Mouse (Mus musculus): ENCODE data around the gene Hist1h2ak. TPM values are rescaled to one million over a fixed set of nuclear protein-coding genes. Genes with fewer than 3 reads are reported as not detected.

Hist1h2ak gene
- total RNA-seq, 2 experiments from 2014 or later, result 59.3 to 67.5 TPM

Small RNA genes lying within 50 kb of the gene (microRNA-seq; reads per million reads assigned to microRNA genes)
- gene Gm44346, result not detected
- gene Gm44357, result not detected
- not detected for gene Gm44367
- not detected for gene Gm44454

Other genes starting within 250 kb of the Hist1h2ak start
- gene Zkscan8, start 222.7 kb downstream of the Hist1h2ak start, total RNA-seq (2021), result 10 to 100 TPM; 13.7 to 13.9 TPM
- gene Olfr1366, start 211.0 kb downstream of the Hist1h2ak start, total RNA-seq (2021), result not detected
- not detected for gene Olfr1535, start 193.9 kb downstream of the Hist1h2ak start, total RNA-seq (2021)
- gene Olfr1364, start 172.1 kb downstream of the Hist1h2ak start, total RNA-seq (2021), result not detected
- gene Olfr1362, start 139.8 kb downstream of the Hist1h2ak start, total RNA-seq (2021), result not detected
- gene Olfr11, start 111.3 kb downstream of the Hist1h2ak start, total RNA-seq (2021), result not detected
- not detected for gene Olfr1361, start 90.4 kb downstream of the Hist1h2ak start, total RNA-seq (2021)
- not detected for gene Olfr1360, start 76.4 kb downstream of the Hist1h2ak start, total RNA-seq (2021)
- gene Olfr1359, start 55.7 kb downstream of the Hist1h2ak start, total RNA-seq (2021), result not detected
- gene Hist1h2bl, start 37.7 kb downstream of the Hist1h2ak start, total RNA-seq (2021), result 100 to 1,000 TPM; 112 to 115 TPM
- 100 to 1,000 TPM; 129 to 178 TPM for gene Hist1h2ai, start 37.4 kb downstream of the Hist1h2ak start, total RNA-seq (2021)
- gene Hist1h3h, start 36.2 kb downstream of the Hist1h2ak start, total RNA-seq (2021), result 100 to 1,000 TPM; 159 to 180 TPM
- 10 to 100 TPM; 34.8 to 37.4 TPM for gene Hist1h2bm, start 31.8 kb downstream of the Hist1h2ak start, total RNA-seq (2021)
- gene Hist1h4j, start 18.8 kb downstream of the Hist1h2ak start, total RNA-seq (2021), result 10 to 100 TPM; 35.9 to 46.7 TPM
- gene Hist1h4k, start 3.3 kb downstream of the Hist1h2ak start, total RNA-seq (2021), result 100 to 1,000 TPM; 525 to 563 TPM
- gene Hist1h2bn, start 296 bp upstream of the Hist1h2ak start, total RNA-seq (2021), result 10 to 100 TPM; 57.6 to 68.8 TPM
- 10 to 100 TPM; 55.3 to 56.6 TPM for gene Hist1h1b, start 26.8 kb upstream of the Hist1h2ak start, total RNA-seq (2021)
- 100 to 1,000 TPM; 145 to 150 TPM for gene Hist1h3i, start 29.5 kb upstream of the Hist1h2ak start, total RNA-seq (2021)
- gene Hist1h2an, start 33.4 kb upstream of the Hist1h2ak start, total RNA-seq (2021), result 10 to 100 TPM; 13.0 to 15.8 TPM
- gene Hist1h2bp, start 33.6 kb upstream of the Hist1h2ak start, total RNA-seq (2021), result 10 to 100 TPM; 41.6 to 49.7 TPM
- 100 to 1,000 TPM; 108 to 110 TPM for gene Hist1h2bq, start 56.4 kb upstream of the Hist1h2ak start, total RNA-seq (2021)
- gene Hist1h2ao, start 56.6 kb upstream of the Hist1h2ak start, total RNA-seq (2021), result not detected
- gene Hist1h4m, start 57.9 kb upstream of the Hist1h2ak start, total RNA-seq (2021), result 100 to 1,000 TPM; 320 to 409 TPM
- 10 to 100 TPM; 34.5 to 43.1 TPM for gene Hist1h4n, start 78.4 kb upstream of the Hist1h2ak start, total RNA-seq (2021)
- 100 to 1,000 TPM; 184 to 208 TPM for gene Hist1h2ap, start 79.7 kb upstream of the Hist1h2ak start, total RNA-seq (2021)
- gene Hist1h2br, start 79.9 kb upstream of the Hist1h2ak start, total RNA-seq (2021), result 100 to 1,000 TPM; 106 to 108 TPM
- gene Zfp184, start 191.3 kb upstream of the Hist1h2ak start, total RNA-seq (2021), result 10 to 100 TPM; 12.1 to 14.0 TPM
- gene Pom121l2, start 227.4 kb upstream of the Hist1h2ak start, total RNA-seq (2021), result under 1 TPM in 1 of 2 experiments, not detected in 1; 0.12 TPM

Measured in left cerebral cortex, postnatal 4 days (tissue).